Comparison of ENCODE assay signal across 9 mouse cellular contexts in genomic region chr11:82764438-82764924, GRCm38 (mm10). TPM values are rescaled to one million over a fixed set of nuclear protein-coding genes. Genes with fewer than 3 reads are reported as not detected.
A peak's percentile ranks its signal among the peaks of the same experiment; 100 is the strongest.
DNase-seq lines count a peak whose midpoint lies in the region; ATAC-seq and TF ChIP-seq lines count a peak whose summit lies in the region.
"Had no signal": no experiment of that assay in that cellular context is flagged by ENCODE, and none has a peak within 500 bp of the region (broad histone marks: within the 10 kb centered on the region; RNA-seq: fewer than 3 reads in every experiment).

No protein-coding gene starts in this region.

- no peak for DNase-seq in heart, postnatal 36 days
- DNase-seq in hindbrain, postnatal 0 days (ENCODE audit: low spot score) = no peak
- no peak for DNase-seq in midbrain, embryonic 14.5 days
- DNase-seq in Muller cell, postnatal 12 days (ENCODE audit: inconsistent ontology term) = no peak
- DNase-seq in layer of hippocampus, adult 8-10 months (ENCODE audit: low spot score in 2 of 2) = no peak
- no peak for DNase-seq in gastrocnemius, postnatal 4 days (ENCODE audit: low spot score in 2 of 2)

- peak overlapping the region; percentile 83 for H3K4me3 ChIP-seq in heart, embryonic 16.5 days (ENCODE audit: low read length)
- H3K4me3 ChIP-seq in bone marrow macrophage, adult 2 months (ENCODE audit: insufficient read depth, low read length) = peak overlapping the region; percentile 88
- peak overlapping the region; percentile 77 for H3K4me3 ChIP-seq in hindbrain, postnatal 0 days (ENCODE audit: low read length)
- H3K4me3 ChIP-seq in midbrain, embryonic 14.5 days (replicated peaks; ENCODE audit: low read depth, low read length) = peak overlapping the region; percentile 92

- no peaks in the 10 kb centered on the region; the same call in 1 of the 2 replicates for H3K27me3 ChIP-seq in heart, embryonic 16.5 days (ENCODE audit: control insufficient read depth, insufficient read depth, low read length)
- H3K27me3 ChIP-seq in hindbrain, postnatal 0 days (ENCODE audit: insufficient read depth, low read length) = no peaks in the 10 kb centered on the region
- no peaks in the 10 kb centered on the region for H3K27me3 ChIP-seq in midbrain, embryonic 14.5 days (ENCODE audit: control insufficient read depth, insufficient read depth, low read length)

- TF ChIP-seq CTCF in bone marrow macrophage, adult 2 months (IDR thresholded peaks at IDR 0.05; ENCODE audit: low read depth, low read length) = no peak
- TF ChIP-seq CTCF in hindbrain, postnatal 0 days (IDR thresholded peaks at IDR 0.05; ENCODE audit: low read depth) = 0 out of 2 replicates have a peak, but pooled peaks have one; percentile 4

- WGBS in heart, embryonic 16.5 days = under 1% methylated on average over 28 of the region's 28 CpGs
- WGBS in hindbrain, postnatal 0 days = under 1% methylated on average over 28 of the region's 28 CpGs
- under 1% methylated on average over 28 of the region's 28 CpGs for WGBS in midbrain, embryonic 14.5 days

- peak overlapping the region; percentile 98 for H3K4me2 ChIP-seq in heart, embryonic 16.5 days (ENCODE audit: low read depth, low read length)
- H3K4me2 ChIP-seq in hindbrain, postnatal 0 days (ENCODE audit: low read depth, low read length) = peak overlapping the region; percentile 99
- peak overlapping the region; percentile 76 for H3K4me2 ChIP-seq in midbrain, embryonic 14.5 days (ENCODE audit: low read length)

- H3K36me3 ChIP-seq in heart, embryonic 16.5 days (ENCODE audit: control insufficient read depth, insufficient read depth) = 0 out of 2 replicates have a peak, but pooled peaks cover 8% of the 10 kb centered on the region
- H3K36me3 ChIP-seq in hindbrain, postnatal 0 days (ENCODE audit: insufficient read depth, low read length) = no peaks in the 10 kb centered on the region; the same call in 1 of the 2 replicates
- H3K36me3 ChIP-seq in midbrain, embryonic 14.5 days (ENCODE audit: control insufficient read depth, insufficient read depth, low read length) = peaks cover 9% of the 10 kb centered on the region; the same call in 1 of the 2 replicates

- no peak; the same call in 1 of the 2 replicates for TF ChIP-seq POLR2A in bone marrow macrophage, adult 2 months (IDR thresholded peaks at IDR 0.05; ENCODE audit: borderline replicate concordance, low read depth, low read length)

- peak; percentile 56 for ATAC-seq in heart, embryonic 16.5 days (replicated peaks; ENCODE audit: extremely low read depth, insufficient read depth, low FRiP score)
- ATAC-seq in hindbrain, postnatal 0 days = peak; percentile 72; the same call in 1 of the 2 replicates
- peak; percentile 63; the same call in 1 of the 2 replicates for ATAC-seq in midbrain, embryonic 14.5 days (ENCODE audit: low FRiP score, low TSS enrichment)

- peaks cover 19% of the 10 kb centered on the region for H3K4me1 ChIP-seq in heart, embryonic 16.5 days (ENCODE audit: control insufficient read depth, insufficient read depth, low read length)
- H3K4me1 ChIP-seq in bone marrow macrophage, adult 2 months (ENCODE audit: control insufficient read depth, insufficient read depth, low read length) = peaks cover 4% of the 10 kb centered on the region
- peaks cover 19% of the 10 kb centered on the region for H3K4me1 ChIP-seq in hindbrain, postnatal 0 days (ENCODE audit: insufficient read depth, low read length)
- H3K4me1 ChIP-seq in midbrain, embryonic 14.5 days (ENCODE audit: control insufficient read depth, insufficient read depth, low read length) = peaks cover 20% of the 10 kb centered on the region

- peak overlapping the region; percentile 87 for H3K9ac ChIP-seq in heart, embryonic 16.5 days (ENCODE audit: low read length)
- H3K9ac ChIP-seq in hindbrain, postnatal 0 days (replicated peaks; ENCODE audit: low read length) = peak overlapping the region; percentile 79
- peak overlapping the region; percentile 83 for H3K9ac ChIP-seq in midbrain, embryonic 14.5 days (replicated peaks; ENCODE audit: low read length)

- peaks cover 3% of the 10 kb centered on the region; the same call in 1 of the 2 replicates for H3K9me3 ChIP-seq in heart, embryonic 16.5 days (replicated peaks; ENCODE audit: control insufficient read depth, low read length)
- no peaks in the 10 kb centered on the region for H3K9me3 ChIP-seq in hindbrain, postnatal 0 days (ENCODE audit: low read length)
- H3K9me3 ChIP-seq in midbrain, embryonic 14.5 days (ENCODE audit: control insufficient read depth, low read length) = no peaks in the 10 kb centered on the region

- H3K27ac ChIP-seq in heart, embryonic 16.5 days (ENCODE audit: low read length) = peak overlapping the region; percentile 95
- peak overlapping the region; percentile 76 for H3K27ac ChIP-seq in bone marrow macrophage, adult 2 months (ENCODE audit: insufficient read depth, low read depth, low read length)
- peak overlapping the region; percentile 90 for H3K27ac ChIP-seq in hindbrain, postnatal 0 days
- H3K27ac ChIP-seq in midbrain, embryonic 14.5 days (replicated peaks; ENCODE audit: low read depth, low read length) = peak overlapping the region; percentile 85

- intact Hi-C loops in heart, postnatal 36 days (cut with DNase I) = loop anchor here (1.0 kb wide), 2 partner anchors 17 to 107 kb away; partner anchors contain the start of genes Lig3 and Rffl

RNA-seq across cellular contexts. Expression of gene Zfp830, which starts 0.3 kb away (rescaled TPM):
- 28.3 and 30.4 TPM in 2 replicates for polyA plus RNA-seq in heart, embryonic 16.5 days (2015; fragmentation: Nextera tagmentation; extraction: Ambion mirVana)
- total RNA-seq in heart, postnatal 36 days (2021) = 10 to 100 TPM; 15.0 to 15.9 TPM
- polyA plus RNA-seq in bone marrow macrophage, adult 2 months (2012; ENCODE audit: insufficient read depth, insufficient read length, missing spikeins) = 20.4 and 23.4 TPM in 2 replicates
- total RNA-seq in hindbrain, postnatal 0 days (2014; rRNA removed) = 7.9 and 14.5 TPM in 2 replicates
- 17.4 and 18.6 TPM in 2 replicates for polyA plus RNA-seq in hindbrain, postnatal 0 days (2015; fragmentation: Nextera tagmentation; extraction: Ambion mirVana)
- polyA plus RNA-seq in midbrain, embryonic 14.5 days (2014; fragmentation: Nextera tagmentation; extraction: Ambion mirVana) = 24.2 and 26.9 TPM in 2 replicates
- total RNA-seq in layer of hippocampus, adult 8-10 months (2022) = 10 to 100 TPM; 11.3 to 15.8 (median 14.8) TPM
- total RNA-seq in gastrocnemius, postnatal 4 days (2021) = 10 to 100 TPM; 15.7 to 18.4 TPM

RNA-seq across cellular contexts. Expression of gene Cct6b, which starts 0.4 kb away (rescaled TPM):
- polyA plus RNA-seq in heart, embryonic 16.5 days (2015; fragmentation: Nextera tagmentation; extraction: Ambion mirVana) = 0.14 and 0.25 TPM in 2 replicates
- under 1 TPM; 0.14 to 0.22 TPM for total RNA-seq in heart, postnatal 36 days (2021)
- polyA plus RNA-seq in bone marrow macrophage, adult 2 months (2012; ENCODE audit: insufficient read depth, insufficient read length, missing spikeins) = 0.51 and 0.60 TPM in 2 replicates
- 0.31 TPM in 1 of 2 replicates, not detected in the other for total RNA-seq in hindbrain, postnatal 0 days (2014; rRNA removed)
- polyA plus RNA-seq in hindbrain, postnatal 0 days (2015; fragmentation: Nextera tagmentation; extraction: Ambion mirVana) = 0.34 and 0.39 TPM in 2 replicates
- 0.46 and 0.55 TPM in 2 replicates for polyA plus RNA-seq in midbrain, embryonic 14.5 days (2014; fragmentation: Nextera tagmentation; extraction: Ambion mirVana)
- under 1 TPM; 0.26 to 0.48 (median 0.39) TPM for total RNA-seq in layer of hippocampus, adult 8-10 months (2022)
- total RNA-seq in gastrocnemius, postnatal 4 days (2021) = under 1 TPM; 0.20 to 0.29 TPM
- total RNA-seq: neutrophil, adult 5-6 weeks had no signal

RNA-seq across cellular contexts. Expression of gene Lig3, which starts 16.4 kb away (rescaled TPM):
- polyA plus RNA-seq in heart, embryonic 16.5 days (2015; fragmentation: Nextera tagmentation; extraction: Ambion mirVana) = 16.6 and 17.6 TPM in 2 replicates
- 10 to 100 TPM; 18.1 to 18.9 TPM for total RNA-seq in heart, postnatal 36 days (2021)
- 6.6 and 9.0 TPM in 2 replicates for polyA plus RNA-seq in bone marrow macrophage, adult 2 months (2012; ENCODE audit: insufficient read depth, insufficient read length, missing spikeins)
- 45.3 and 51.5 TPM in 2 replicates for total RNA-seq in hindbrain, postnatal 0 days (2014; rRNA removed)
- polyA plus RNA-seq in hindbrain, postnatal 0 days (2015; fragmentation: Nextera tagmentation; extraction: Ambion mirVana) = 15.6 and 16.2 TPM in 2 replicates
- polyA plus RNA-seq in midbrain, embryonic 14.5 days (2014; fragmentation: Nextera tagmentation; extraction: Ambion mirVana) = 23.0 and 35.3 TPM in 2 replicates
- total RNA-seq in layer of hippocampus, adult 8-10 months (2022) = 10 to 100 TPM; 23.9 to 31.5 (median 26.7) TPM
- total RNA-seq in gastrocnemius, postnatal 4 days (2021) = 10 to 100 TPM; 18.9 to 20.7 TPM
